Mouse (Mus musculus) megakaryocyte-erythroid progenitor cell, adult 5 weeks (primary cell): ENCODE measurements around the gene Vmn2r25. TPM values are rescaled to one million over a fixed set of nuclear protein-coding genes. Genes with fewer than 3 reads are reported as not detected.

Source experiments
- polyA plus RNA-seq: library from polyadenylated mRNA; stranded (reverse); fragments of >175 nt; gene quantifications from 2 replicates; pipeline ENCODE4 v1.2.3, GENCODE M21; 2012

Vmn2r25 gene
- polyA plus RNA-seq, result 0.02 and 0.03 TPM in 2 replicates

GRCm38 (mm10) chr6:123853363-123853762 is at the start of gene Vmn2r25:
TSS of gene Vmn2r25 (minus strand) at chr6:123853463.

GRCm38 (mm10) chr6:123778579-123778978 is 74.7 kb downstream of the Vmn2r25 start, which contains the start of gene Vmn2r24:
TSS of gene Vmn2r24 (plus strand) at chr6:123778879.

Other genes starting within 250 kb of the Vmn2r25 start
- 0.01 TPM in 1 of 2 replicates, not detected in the other for gene Vmn2r22, start 202.7 kb downstream of the Vmn2r25 start, polyA plus RNA-seq
- gene Vmn2r23, start 150.8 kb downstream of the Vmn2r25 start, polyA plus RNA-seq, result 0.02 TPM in 1 of 2 replicates, not detected in the other
- gene Vmn2r24, start 74.6 kb downstream of the Vmn2r25 start, polyA plus RNA-seq, result 0.01 TPM in 1 of 2 replicates, not detected in the other
- not detected in 2 replicates for gene Vmn2r26, start 171.1 kb upstream of the Vmn2r25 start, polyA plus RNA-seq